Mouse (Mus musculus): ENCODE results near the gene Sacs.
"Not testable (repeated sequence)": the region's sequence is repeated elsewhere in the genome, so short reads cannot be mapped to it uniquely, and the experiment has no call there.

Sacs gene

DNA sequence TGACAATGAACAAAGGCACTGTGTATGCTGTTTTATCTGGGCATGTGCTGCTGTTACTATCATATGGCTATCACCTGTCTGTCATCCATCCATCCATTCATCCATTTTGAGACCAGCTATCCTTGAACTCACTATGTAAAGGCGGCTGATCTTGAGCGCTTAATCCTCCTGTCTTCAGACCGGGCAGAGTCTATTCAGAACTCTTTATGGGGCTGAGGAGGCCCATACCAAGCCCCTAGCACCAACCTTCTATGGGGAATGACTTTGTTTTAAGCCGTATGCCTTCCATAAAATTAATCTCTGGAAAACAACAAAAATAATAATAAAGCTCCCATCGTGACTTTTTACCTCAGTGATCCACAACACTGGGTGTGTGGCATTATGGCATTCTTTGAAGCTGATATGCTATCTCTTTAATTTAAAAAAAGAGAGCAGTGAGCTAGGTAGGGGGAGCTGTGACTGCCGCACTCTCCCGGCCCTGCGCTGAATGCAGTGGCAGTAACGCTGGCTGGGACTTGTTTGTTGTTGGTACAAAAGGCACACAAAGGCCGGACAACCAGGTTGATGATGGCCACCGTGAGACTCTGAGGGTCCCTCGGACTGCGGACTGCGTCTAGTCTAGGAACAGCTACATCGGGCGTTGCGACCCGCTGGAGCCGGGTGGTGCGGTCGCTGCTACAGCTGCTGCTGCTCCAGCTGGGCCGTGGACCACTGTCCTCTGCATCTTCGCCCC, at the start of gene Sacs:
Gene Sacs, plus strand, starts transcription at position 464 of the 733 bp plus-strand sequence.
- DNase-seq, result no peak

DNA sequence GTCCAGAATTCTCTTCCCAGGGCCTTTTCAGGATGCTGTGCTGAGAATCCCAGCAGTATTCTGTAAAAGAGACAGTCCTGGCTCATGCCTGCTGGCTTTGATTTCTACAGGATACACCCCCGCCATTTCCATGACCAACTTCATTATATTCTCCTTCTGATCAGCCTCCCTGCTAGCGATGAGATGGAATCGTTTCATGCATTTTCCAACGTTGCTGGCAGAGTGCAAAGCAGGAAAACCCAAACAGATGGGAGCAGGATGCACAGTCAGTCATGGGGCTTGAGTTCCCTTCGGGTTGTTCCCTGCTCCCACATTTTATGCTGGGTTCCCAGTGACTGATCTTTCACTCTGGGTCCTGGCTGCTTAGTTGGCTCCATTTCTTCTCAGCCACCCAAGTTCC, 47.3 kb upstream of the Sacs start:
- no peak for DNase-seq

DNA sequence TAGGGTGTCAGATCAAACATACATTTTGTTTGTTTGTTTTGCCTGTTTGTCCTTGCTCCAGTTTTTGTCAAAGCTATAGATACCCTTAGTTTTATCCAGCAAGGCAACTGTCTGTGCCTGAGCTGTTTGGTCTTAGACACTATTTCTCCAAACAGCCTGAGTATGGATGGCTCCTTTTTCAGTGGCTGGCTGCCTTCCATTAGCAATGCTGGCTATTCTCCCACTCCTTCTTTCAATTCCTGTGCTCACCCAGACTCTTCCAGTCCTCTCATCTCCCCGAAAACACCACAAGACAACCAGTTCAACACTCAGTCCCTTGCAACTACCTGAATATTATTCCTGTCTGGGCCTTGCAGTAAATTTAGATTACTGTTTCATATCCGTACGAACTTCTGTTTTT, 46.2 kb upstream of the Sacs start:
- no peak for DNase-seq

DNA sequence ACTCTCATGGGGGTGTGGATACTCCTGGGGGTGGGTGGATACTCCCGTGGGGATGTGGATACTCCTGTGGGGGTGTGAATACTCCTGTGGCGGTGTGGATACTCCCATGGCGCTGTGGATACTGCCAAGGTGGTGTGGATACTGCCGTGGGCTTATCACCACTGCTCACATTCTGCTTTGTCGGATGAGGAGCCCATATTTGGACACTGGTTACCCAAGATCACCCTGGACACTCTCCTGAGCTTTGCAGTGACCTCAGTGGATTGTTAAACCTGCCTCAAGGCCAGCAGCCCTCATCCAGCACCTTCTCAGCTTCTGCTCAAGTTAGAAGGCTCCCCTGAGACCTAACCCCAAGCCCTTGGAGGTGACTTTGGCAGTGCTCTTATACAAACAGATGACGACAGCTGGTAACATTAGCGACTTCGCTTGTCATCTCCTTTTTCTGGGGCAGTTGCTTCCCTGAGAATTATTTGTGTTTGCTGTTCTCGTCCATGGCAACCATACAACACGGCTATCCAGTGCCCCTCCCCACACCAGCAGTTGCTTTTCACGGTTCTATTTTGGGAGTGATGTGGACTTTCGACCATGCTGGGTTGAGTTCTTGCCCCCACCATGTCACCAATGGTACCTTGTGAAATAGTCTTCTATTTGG, 40.2 kb upstream of the Sacs start:
- no peak for DNase-seq

DNA sequence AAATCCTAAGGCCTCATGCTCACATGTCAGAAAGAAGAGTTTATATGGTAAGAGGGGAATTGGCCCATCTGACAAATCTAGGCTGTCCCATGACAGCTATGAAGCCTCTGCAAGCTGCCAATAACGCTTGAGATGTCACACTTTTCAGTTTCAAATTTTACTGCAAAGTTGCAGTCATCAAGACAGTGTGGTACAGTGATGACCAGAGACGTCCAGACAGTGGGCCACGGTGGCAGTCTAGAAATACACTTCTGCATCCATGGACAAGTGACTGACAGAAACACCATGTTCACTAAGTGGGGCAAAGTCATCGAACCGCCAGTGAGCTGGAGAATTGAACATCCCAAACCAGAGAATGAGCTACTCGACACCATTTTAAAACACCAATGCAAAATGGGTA, 37.5 kb upstream of the Sacs start:
- DNase-seq, result no peak

DNA sequence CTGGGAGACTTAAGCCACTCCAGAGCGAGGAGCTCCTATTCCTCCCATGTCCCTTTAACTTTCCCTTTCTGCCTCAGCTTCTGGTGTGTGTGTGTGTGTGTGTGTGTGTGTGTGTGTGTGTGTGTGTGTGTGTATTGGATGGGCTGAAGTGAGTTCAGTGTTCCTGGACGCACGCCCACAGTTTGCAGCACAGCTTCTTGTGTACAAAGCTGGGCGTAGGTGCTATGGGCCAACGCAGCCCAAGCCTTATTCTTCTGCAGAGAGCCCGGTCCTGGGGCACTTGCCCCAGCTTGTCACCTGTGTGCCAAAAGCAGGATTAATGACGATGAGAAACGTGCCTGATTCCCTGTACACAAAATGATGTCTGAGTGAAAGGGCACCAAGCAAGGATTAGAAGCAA, 31.9 kb upstream of the Sacs start:
- no peak for DNase-seq

DNA sequence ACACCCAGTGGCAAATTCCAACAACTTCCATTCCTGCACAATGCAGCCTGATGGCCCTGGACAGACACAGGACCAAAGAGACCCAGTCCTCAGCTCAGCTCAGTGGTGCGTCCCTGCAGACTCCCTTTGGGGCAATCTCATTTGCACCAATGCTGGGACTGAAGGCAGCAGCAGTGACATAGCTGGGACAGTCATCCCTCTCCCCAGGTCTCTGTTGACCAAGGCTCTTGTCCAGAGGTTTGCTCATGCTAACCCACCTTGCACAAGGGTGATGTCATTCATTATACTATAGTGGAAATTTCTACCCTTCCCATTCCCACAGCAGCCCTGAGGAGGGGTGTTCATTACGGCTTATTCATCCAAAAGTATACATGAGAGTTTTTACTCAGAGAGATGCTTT, 29.6 kb upstream of the Sacs start:
- no peak for DNase-seq

DNA sequence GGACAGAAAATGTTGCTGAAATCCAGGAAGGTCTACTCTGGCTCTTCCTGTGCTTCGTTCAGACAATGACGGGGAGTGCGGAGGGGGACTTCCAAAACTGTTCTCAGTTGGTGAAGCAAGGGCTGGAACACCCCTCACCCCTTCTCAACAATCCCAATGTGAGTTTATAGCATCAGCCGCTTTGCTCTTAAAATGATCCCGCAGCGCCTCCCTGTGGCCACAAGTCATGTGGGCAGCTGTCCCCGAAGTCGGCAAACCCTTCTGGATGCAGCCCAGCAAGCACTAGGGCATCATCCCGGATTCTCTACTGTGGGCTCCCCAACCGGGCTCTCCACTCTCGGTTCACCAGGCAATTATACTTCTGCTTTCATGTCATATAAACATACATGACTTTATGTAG, 25.9 kb upstream of the Sacs start:
- peak; percentile 77 for DNase-seq

DNA sequence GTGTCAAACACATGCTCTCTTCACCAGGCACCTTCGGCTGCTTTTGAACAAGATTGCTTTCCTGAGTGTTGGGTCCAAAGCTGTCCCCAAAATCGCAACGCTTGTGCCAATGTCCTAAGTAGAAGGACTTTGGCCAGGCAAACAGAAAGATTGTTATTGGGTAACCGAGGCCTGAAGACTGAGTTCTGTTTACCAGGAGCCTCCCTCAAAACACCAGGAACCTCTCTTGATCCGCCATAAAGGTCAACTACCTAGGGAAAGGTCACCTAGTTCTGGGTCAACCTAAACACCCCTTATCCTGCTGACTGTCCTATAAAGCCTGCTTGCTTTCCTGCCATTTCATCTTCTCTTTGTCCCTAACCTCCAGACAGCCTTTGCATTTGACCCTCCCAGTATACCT, 13.5 kb upstream of the Sacs start:
- no peak for DNase-seq

DNA sequence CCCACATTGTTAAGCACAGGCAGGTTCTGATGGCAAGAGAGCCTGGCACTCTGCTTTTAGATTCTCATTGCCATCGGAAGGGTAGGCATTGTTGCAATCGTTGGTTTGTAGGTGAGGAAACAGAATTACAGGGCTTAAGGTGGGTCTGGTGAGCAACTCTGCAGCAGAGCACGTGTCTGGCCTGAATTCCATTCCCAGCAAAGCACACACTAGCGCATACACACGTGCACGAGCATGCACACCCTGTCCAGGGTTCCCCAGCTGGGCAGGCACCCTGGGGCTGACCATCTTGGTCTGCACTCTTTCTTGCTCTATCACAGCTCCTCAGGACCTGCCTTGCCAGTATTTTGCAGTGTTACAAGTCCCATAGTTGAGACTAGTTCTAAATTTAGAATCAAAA, 13.1 kb upstream of the Sacs start:
- no peak for DNase-seq

DNA sequence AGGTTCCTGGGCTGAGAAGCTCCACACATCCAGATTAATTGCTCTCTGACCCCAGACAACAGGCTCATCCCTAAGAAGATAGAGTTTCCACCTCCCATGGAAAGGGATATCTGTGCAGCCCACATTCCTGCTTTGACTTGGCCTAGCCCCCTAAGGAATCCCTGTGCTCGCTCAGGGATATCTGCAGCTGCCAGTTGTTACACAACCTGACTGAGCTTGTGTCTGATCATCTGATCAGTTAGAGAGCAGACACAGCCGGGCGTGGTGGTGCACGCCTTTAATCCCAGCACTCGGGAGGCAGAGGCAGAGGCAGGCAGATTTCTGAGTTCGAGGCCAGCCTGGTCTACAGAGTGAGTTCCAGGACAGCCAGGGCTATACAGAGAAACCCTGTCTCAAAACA, 10.9 kb upstream of the Sacs start:
- DNase-seq, result not testable (repeated sequence)

DNA sequence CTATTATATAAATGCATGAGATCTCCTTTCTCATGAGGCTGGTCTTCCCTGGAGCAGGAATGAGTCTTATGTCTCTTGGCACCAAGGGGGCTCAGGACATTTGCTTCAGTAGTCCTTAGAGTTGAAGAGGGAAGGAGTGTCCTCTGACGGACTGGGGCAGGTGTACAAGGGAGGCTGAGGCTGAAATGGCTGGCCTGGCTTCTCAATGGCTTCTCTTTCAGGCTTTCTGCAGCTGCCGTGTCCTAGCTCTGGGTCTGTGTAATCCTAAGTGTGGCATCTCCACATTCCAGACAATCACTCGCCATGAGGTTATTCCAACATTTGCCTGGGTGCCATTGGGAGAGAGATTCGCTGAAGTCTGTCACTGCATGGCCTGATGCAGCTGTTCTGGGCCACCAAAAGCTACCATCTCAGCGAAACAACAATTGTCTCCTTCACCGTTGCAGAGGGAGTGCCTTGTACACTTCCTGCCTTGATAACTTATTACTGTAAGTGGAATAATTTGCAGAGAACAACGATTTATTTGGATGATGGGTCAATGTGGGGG, 9.2 kb upstream of the Sacs start:
- DNase-seq, result no peak

DNA sequence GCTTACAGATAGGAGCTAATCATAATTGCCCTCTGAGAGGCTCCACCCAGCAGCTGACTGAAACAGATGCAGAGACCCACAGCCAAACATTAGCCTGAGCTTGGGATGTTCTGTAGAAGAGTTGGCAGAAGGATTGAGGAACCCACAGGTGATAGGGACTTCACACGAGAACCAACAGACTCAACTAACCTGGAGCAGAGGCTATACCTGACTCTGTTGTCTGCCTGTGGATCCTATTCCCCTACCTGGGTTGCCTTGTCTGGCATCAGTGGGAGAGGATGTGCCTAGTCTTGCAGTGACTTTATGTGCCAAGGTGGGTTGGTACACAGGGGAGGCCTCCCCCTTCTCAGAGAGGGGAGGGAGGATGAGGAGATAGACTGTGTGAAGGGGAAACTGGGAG, 5.7 kb upstream of the Sacs start:
- DNase-seq, result no peak

DNA sequence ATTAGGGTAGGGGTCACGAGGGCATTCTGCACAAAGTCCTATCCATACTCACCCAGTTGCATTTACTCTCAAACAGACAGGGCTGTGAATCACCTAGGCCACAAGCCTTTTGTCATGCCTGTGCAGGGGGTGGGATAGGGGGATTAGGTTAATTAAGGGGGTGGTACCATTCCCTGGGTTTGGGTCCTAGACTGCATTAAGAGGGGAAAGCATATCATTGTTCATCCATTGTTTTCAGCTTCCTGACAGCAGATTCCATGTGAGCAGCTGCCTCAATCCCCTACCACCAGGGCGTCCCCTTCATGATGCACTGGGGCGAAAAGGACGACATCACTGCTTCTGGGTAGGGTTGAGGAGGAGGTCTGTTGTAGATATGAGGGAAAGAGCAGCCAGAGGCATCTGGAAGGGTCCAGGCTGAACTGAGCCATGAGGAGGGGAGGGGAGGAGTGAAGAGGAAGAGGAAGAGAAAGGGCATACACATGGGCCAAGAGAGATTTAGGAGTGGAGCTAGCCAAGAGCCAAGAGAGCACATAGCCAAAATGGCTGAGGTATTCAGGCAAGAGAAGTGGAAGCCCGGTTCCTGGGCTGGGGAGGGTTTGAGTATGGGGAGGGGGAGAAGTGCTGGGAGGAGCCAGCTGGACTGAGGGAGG, 3.8 kb upstream of the Sacs start:
- DNase-seq, result no peak

DNA sequence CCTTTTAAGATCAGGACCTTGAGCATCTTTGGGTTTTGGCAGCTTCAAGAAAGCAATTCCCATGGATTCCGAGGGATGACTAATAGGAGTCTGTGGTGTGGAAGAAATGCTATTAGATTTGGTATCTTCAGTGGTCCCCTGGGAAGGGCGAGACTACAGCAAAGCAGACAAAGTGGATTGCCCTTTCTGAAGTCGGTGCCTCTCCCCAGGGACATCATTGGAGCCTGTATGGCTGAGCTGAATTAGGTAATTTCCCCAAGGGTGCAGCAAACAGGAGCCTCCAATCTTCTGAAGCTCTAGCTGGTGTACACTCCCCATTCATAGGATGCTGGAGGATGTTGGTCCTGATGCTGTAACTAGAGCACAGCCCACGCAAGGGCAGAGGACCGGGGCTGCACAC, 847 bp upstream of the Sacs start:
- DNase-seq, result no peak

DNA sequence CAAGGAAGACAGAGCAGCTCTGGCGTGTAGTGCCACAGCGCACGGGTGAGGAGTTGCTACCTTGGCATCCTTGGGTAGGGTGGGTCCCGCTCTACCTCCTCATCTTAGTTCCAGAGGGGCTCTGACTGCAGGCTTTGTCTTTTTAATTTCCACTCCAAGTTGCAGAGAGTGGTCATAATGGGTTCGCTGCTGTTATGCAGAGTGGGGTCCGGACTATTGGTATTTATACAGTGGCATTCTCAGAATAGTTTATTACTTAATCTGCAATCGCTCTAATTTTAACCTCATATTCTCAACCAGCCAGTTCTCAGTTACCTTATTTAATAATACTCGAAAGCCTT, 440 bp downstream of the Sacs start:
- no peak for DNase-seq

DNA sequence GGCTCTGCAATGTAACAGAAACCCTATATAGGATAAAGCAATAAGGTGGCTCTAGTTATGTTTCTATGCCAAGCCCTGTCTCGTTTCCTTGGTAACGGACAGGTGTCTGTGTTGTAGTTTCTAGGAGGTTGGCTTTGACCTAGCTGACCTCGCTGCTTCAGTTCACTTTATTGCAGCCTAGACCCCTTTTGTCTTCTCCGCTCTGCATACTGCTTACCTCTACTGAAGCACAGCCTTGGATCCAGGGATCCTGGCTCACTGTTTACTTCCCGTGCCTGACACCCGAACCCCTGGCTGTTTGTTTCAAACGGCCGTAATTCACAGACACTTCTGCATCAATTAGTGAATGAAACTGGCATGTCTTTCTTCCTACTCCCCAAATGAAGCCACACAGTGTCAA, 5.1 kb downstream of the Sacs start:
- no peak for DNase-seq

DNA sequence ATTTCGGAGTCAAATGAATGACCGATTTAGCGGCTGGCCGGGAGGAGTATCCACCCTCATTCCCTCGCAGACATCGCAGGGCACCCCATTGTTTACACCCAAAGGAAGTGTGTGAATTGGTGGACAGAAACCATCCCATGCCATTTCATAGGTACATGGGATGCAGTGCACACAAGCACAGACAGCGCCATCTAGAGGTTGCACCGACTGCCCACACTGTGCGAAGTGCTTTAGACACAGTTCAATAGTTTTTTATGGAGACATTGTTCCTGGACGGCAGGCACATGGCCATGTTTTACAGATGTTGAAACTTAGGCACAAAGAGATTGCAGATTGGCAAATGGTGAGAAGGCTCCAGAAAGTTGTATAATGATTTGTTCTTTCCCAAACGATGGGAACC, 5.6 kb downstream of the Sacs start:
- DNase-seq, result peak; percentile 24

DNA sequence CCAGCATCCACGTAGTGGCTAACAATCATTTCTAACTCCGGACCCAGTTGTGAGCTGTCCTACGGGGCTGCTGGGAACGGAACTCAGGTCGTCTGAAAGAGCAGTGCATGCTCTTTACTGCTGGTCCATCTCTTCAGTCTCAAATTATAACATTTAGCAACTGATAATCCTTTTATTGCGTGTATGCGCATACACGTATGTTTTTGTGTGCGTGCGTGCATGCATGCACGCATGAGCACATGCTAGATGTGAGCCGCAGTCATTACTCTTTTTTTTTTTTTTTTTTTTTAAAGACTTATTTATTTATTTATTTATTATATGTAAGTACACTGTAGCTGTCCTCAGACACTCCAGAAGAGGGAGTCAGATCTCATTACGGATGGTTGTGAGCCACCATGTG, 12.2 kb downstream of the Sacs start:
- not testable (repeated sequence) for DNase-seq

DNA sequence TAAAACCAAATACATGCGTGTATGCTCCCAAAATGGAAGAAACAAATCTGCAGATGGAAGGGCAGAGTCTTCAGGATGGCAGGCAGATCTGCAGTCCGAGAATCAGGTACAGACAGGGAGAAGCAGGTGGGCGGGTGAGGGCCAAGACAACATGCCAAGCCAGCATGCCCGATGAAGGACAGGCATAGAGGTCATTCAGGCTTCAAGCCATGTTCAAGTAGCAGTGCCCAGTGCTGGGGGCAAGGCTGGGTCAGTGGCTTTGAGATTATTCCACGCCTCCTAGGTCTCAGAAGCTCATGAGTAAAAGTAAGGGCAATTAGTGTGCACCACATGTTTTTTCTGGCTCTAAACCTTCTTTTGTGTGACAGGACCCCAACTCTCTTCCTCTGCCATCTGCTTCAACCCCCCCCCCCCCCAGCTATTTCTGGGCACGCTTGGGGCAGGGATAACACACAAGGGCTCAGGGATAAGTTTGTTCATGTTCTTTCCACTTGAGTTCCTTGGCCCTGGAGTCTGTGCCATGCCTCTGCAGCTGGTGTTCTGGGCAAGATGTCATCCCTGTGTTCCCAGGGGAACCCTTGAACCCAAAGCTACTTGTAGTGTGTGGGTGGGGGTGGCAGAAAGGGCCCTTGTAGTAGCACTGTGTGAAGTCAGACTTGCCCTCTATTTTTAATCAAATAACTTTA, 16.8 kb downstream of the Sacs start:
- DNase-seq, result no peak

DNA sequence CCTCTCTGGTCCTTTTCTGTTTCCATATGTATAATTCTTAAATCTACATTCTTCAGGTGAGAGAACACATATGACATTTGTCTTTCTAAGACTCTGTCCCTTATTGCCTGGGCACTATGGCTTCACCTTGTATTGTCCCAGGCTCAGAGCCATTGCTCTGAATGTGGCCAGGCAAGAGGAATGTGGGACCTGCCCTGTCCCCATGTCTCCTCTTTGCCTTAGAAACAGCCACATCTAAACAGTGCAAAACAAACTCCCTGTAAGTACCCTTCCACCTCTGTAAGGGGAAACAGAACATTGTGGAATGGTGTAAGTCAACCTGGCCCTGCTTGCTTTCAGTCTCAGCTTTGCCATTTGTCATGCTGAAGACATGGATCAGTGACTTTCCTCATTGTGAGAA, 17.4 kb downstream of the Sacs start:
- DNase-seq, result no peak

DNA sequence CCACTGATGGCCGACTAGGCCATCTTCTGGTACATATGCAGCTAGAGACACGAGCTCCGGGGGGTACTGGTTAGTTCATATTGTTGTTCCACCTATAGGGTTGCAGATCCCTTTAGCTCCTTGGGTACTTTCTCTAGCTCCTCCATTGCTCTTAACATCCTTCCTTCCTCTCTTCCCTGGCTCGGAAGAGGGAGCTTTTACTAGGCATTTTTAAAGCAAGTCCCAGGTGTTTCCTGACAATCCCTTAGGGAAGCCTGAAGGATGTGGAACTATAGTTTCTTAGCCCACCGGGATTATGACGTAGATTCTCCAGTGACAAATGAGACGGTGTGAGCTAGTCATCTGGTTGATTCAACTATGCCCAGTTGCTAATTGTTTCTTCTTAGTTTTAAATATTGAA, 19.2 kb downstream of the Sacs start:
- not testable (repeated sequence) for DNase-seq

DNA sequence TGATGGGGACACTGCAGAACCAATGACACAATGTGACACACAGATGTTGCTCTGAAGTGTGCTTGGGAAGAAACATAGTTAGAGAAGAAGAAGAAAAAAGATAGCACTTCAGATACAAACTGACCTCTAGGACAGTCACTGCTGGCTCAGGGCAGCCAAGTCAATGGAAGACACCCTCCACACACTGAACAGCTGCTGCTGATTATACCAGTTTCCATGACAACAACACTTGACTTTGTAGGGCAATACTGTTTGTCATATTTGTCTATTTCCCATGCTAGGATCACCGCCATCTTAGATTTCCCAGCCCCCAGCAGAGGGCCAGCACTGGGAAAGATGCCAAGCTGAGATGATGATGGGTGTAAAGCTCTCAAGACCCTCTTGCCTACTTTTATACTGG, 22.7 kb downstream of the Sacs start:
- DNase-seq, result no peak

All from thymus, postnatal 25 days (tissue).